Mouse (Mus musculus) layer of hippocampus, postnatal 25 days (tissue): ENCODE results near the gene Slc9a9. TPM values are rescaled to one million over a fixed set of nuclear protein-coding genes. Genes with fewer than 3 reads are reported as not detected.

Source experiments
- DNase-seq, 2 experiments: peaks; one replicate each; pipeline ENCODE4 v3.0.0; 2022; ENCODE audit warnings: mixed read lengths in 2 of 2, low spot score in 1 of 2; ENCODE audit errors: extremely low spot score in 1 of 2
- microRNA-seq, 2 experiments: library from miRNA; unstranded; fragments of <30 nt; microRNA quantifications; one replicate each; pipeline ENCODE4 v1.2.0; 2021
- total RNA-seq, 2 experiments: library from RNA; stranded (reverse); gene quantifications; 2 replicates each; pipeline ENCODE4 v1.2.3; 2021

The Slc9a9 gene
- total RNA-seq, 2 experiments from 2014 or later: 12.3 to 18.0 TPM

DNA sequence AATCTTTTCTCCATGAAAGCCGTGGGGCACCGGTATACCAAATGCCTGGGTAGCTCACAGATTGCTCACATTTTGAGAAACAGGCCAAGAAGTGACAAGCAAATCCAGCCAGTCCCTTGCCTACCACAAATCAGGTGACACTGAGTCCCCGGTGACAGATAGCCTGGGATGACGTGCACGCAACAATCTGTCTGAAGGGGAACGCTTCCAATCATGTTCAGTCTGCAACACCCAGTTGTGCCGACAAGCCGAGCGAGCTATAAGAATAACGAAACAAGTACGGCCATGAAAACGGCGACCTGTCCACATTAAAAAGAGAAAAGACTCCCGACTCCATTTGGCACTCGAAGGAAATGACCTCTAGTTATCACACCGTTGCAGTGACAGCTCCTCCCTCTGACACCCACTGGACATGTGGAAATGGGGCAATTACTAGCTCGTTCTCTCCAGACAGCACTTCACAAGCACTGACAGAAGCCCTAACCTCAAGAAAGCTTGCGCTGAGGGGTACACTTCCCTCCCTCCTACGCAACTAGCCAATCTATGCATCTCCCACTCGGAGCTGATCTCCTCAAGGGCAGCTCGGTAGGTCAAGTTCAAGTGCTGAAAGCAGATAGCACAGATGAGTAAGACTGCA, 587.1 kb downstream of the Slc9a9 start:
- DNase-seq: no peak

- no peak for DNase-seq
Measured at GRCm38 (mm10) chr9:95262851-95263250, 593.1 kb downstream of the Slc9a9 start.

- no peak for DNase-seq
Measured at GRCm38 (mm10) chr9:95263867-95264509, 594.3 kb downstream of the Slc9a9 start.

- no peak for DNase-seq
Measured at GRCm38 (mm10) chr9:95266179-95266578, 596.5 kb downstream of the Slc9a9 start.

DNA sequence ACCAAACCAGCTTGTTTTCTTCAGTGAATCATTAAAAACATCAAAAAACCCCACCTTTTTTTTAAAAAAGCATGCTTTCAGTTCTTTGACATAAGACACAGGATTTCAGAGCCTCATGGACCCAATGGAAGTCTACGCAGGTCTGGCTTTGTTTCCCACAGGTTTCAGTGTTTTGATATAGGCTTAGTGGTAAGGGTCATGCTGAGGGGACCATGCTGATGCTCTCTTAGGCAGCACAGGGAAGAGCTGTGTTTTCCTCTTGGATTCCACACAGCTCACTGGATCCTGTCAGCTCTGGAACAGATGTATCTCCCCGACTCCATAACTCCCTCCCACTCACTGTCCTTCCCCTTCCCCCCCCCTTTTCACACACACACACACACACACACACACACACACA, 597.2 kb downstream of the Slc9a9 start:
- no peak for DNase-seq

- no peak for DNase-seq
Measured at GRCm38 (mm10) chr9:95279590-95280344, 610.1 kb downstream of the Slc9a9 start.

Small RNA genes within 50 kb of the gene (microRNA-seq; reads per million reads assigned to microRNA genes)
- 0 to 0.60 reads per million in 2 experiments for gene Mir7656

Other genes starting within 250 kb of the Slc9a9 start
- gene 1190002N15Rik, start 131.8 kb upstream of the Slc9a9 start, total RNA-seq: 10 to 100 TPM; 19.2 to 21.7 TPM